Mouse (Mus musculus) hindbrain, embryonic 16.5 days (tissue): ENCODE results near the gene Adora1. TPM values are rescaled to one million over a fixed set of nuclear protein-coding genes. Genes with fewer than 3 reads are reported as not detected.
A peak's percentile ranks its signal among the peaks of the same experiment; 100 is the strongest.

Experiments
- ATAC-seq: fragments of 200-750 bp; cut with Nextera tagmentation; 2 replicates; pipeline ENCODE4 v1.8.0; 2017; ENCODE audit warnings: moderate TSS enrichment, moderate library complexity
- H3K27ac ChIP-seq: fragments of 300-500 bp; sonication (generic); 2 replicates; pipeline ENCODE4 v1.5.1; 2014; ENCODE audit warnings: low read depth, mild to moderate bottlenecking, control low read depth, low read length, moderate library complexity
- H3K27me3 ChIP-seq: fragments of 300-500 bp; sonication (generic); replicated peaks from 2 replicates; pipeline ENCODE4 v1.6.1; 2014; ENCODE audit warnings: low read length; ENCODE audit not compliant: control insufficient read depth, insufficient read depth
- H3K36me3 ChIP-seq: fragments of 300-500 bp; sonication (generic); 2 replicates; pipeline ENCODE4 v1.6.1; 2014; ENCODE audit warnings: mild to moderate bottlenecking, low read length, moderate library complexity, mixed read lengths; ENCODE audit not compliant: control insufficient read depth, insufficient read depth
- H3K4me1 ChIP-seq: fragments of 300-500 bp; sonication (generic); 2 replicates; pipeline ENCODE4 v1.6.1; 2014; ENCODE audit warnings: low read depth, low read length; ENCODE audit not compliant: control insufficient read depth, insufficient read depth
- H3K4me2 ChIP-seq: fragments of 300-500 bp; sonication (generic); 2 replicates; pipeline ENCODE4 v1.6.1; 2014; ENCODE audit warnings: mild to moderate bottlenecking, low read length, control low read depth, moderate library complexity
- H3K4me3 ChIP-seq: fragments of 300-500 bp; sonication (generic); 2 replicates; pipeline ENCODE4 v1.5.1; 2014; ENCODE audit warnings: mild to moderate bottlenecking, low read length, control low read depth, moderate library complexity
- H3K9ac ChIP-seq: fragments of 300-500 bp; sonication (generic); 2 replicates; pipeline ENCODE4 v1.6.1; 2014; ENCODE audit warnings: low read depth, mild to moderate bottlenecking, control low read depth, low read length, moderate library complexity
- H3K9me3 ChIP-seq: fragments of 300-500 bp; sonication (generic); 2 replicates; pipeline ENCODE4 v1.6.1; 2014; ENCODE audit warnings: mild to moderate bottlenecking, low read length, moderate library complexity; ENCODE audit not compliant: control insufficient read depth
- WGBS: fragments of 180-500 bp; shearing (Covaris S2); extraction: QIAGEN DNeasy Blood & Tissue Kit; methylation state at CpG from one replicate; pipeline ENCODE4 v1.1.7; 2014; 5-methylcytosine and 5-hydroxymethylcytosine counted together
- polyA plus RNA-seq: library from polyadenylated mRNA; unstranded; fragments of >200 nt; fragmentation: Nextera tagmentation; extraction: Ambion mirVana; gene quantifications from 2 replicates; pipeline ENCODE4 v1.2.1, GENCODE M21; 2015

Gene Adora1
- polyA plus RNA-seq, 1 experiment from 2014 or later: 35.9 TPM

DNA sequence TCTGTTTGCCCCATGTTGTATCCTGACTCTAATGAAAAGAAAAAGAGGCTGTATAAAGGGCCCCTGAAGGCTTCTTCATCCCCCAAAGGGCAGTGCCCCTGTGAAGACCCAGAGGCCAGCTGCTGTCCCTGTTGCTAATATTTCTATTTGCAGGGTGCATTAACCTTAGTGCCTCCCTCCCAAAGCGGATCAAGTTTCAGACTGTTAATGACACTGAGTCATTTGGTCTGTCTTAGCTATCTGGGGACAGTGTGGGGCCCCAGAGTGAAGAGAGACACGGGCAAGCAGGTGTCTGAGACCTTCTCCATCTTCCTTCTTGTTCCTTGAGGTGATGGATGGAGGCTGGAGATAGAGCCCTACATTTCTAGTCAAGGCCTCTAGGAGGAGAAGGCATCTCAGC, 40.1 kb downstream of the Adora1 start:
- Histone ChIP-seq H3K36me3 (no peaks in the 10 kb centered on the region), H3K27me3 (no peaks in the 10 kb centered on the region), H3K4me2 (no peak overlapping the region), H3K4me1 (no peaks in the 10 kb centered on the region), H3K27ac (no peak overlapping the region), H3K9me3 (no peaks in the 10 kb centered on the region), H3K9ac (no peak overlapping the region), H3K4me3 (no peak overlapping the region)
- 78% methylated on average over 2 of the region's 2 CpGs for WGBS
- no peak for ATAC-seq

DNA sequence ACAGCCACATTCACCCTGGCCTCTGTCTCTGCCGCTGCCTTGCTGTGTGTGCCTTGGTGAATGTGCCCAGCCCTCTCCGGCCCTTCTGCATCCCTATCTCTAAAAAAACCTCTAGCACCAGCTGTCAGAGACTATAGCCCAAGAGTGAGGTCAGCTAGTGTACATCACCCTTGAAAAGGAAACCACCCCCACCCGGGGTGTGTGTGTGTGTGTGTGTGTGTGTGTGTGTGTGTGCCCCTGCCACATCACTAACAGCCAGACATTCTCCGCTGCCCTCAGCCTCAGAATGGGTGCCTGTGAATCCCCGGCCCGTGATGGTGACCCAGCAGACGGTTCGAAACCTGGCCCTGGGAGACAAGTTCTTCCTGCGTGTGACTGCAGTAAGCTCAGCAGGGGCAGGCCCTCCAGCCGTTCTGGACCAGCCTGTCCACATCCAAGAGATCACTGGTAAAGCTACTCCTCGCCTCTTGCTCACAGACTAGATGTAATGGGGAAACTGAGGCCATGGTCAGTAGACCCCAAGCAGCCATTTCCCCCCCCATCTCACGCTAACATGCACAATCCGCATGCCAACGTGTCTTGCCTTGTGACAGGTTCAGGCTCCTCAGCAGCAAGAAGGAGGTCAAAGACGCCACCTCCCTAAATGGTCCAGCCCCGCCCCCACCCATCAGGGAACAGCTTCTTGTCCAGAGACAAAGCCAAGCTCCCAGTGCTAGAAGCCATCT, 40.8 kb downstream of the Adora1 start:
- 75% methylated on average over 16 of the region's 16 CpGs for WGBS
- no peak overlapping the region for H3K9ac ChIP-seq
- no peaks in the 10 kb centered on the region for H3K36me3 ChIP-seq
- no peaks in the 10 kb centered on the region for H3K4me1 ChIP-seq
- no peaks in the 10 kb centered on the region for H3K9me3 ChIP-seq
- no peak overlapping the region for H3K4me2 ChIP-seq
- no peak for ATAC-seq
- H3K27me3 ChIP-seq: no peaks in the 10 kb centered on the region
- H3K27ac ChIP-seq: no peak overlapping the region
- no peak overlapping the region for H3K4me3 ChIP-seq

DNA sequence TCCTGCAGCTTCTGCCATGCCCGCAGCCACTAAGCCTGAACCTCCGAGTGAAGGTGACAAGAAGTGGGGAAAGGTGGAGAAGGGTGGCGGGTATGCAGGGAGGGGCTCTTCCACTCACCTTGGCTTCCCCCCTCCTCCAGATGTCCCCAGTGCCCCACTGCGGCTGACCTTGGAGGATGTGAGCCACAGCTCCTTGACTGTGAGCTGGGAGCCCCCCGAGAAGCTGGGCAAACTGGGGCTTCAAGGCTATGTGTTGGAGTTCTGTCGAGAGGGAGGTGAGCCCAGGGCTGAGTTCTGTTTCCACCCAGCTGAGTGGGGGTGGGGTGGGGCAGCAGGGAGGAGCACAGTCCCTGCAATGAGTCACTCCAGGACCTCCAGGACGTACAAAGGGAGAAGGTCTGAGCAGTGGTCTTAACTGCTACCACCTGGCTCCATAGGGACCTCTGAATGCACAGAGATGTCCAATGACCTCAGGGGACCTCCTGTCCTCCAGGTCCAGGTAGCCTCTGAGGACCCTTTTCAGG, 41.5 kb downstream of the Adora1 start:
- Histone ChIP-seq H3K36me3 (no peaks in the 10 kb centered on the region), H3K4me2 (no peak overlapping the region), H3K9ac (no peak overlapping the region), H3K4me1 (peaks cover 6% of the 10 kb centered on the region), H3K27ac (no peak overlapping the region), H3K27me3 (no peaks in the 10 kb centered on the region), H3K4me3 (no peak overlapping the region), H3K9me3 (no peaks in the 10 kb centered on the region)
- WGBS: 73% methylated on average over 6 of the region's 7 CpGs
- no peak for ATAC-seq

DNA sequence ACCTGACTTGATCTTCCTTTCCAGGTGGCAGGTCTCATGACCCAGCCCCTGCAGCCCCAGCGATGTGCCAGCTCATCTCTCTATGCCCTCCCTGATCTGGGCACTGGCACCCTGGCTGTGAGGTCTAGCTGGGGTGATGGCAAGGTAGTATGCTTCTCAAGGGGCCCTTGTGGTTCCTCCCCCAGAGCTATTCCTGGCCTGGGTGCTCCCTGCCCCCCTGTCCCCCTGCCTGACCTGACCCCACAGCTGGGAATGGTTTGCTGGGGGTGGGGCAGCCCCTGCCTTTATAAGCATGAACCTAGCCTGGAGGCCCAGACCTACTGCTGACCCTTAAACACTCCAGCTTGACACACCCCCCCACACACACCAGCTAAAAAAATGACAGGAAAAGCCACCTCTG, 42.1 kb downstream of the Adora1 start, which contains the start of gene Mybph:
Gene Mybph, plus strand, starts transcription at position 323 of the 400 bp plus-strand sequence.
- 83% methylated on average over 1 of the region's 1 CpGs for WGBS
- H3K9ac ChIP-seq: no peak within 1 kb of the TSS
- no peaks in the 10 kb centered on the region for H3K9me3 ChIP-seq
- no peaks in the 10 kb centered on the region for H3K27me3 ChIP-seq
- ATAC-seq: no peak
- no peak within 1 kb of the TSS for H3K27ac ChIP-seq
- no peaks in the 10 kb centered on the region for H3K36me3 ChIP-seq
- H3K4me3 ChIP-seq: no peak within 1 kb of the TSS
- H3K4me1 ChIP-seq: peaks cover 8% of the 10 kb centered on the region
- H3K4me2 ChIP-seq: no peak within 1 kb of the TSS

DNA sequence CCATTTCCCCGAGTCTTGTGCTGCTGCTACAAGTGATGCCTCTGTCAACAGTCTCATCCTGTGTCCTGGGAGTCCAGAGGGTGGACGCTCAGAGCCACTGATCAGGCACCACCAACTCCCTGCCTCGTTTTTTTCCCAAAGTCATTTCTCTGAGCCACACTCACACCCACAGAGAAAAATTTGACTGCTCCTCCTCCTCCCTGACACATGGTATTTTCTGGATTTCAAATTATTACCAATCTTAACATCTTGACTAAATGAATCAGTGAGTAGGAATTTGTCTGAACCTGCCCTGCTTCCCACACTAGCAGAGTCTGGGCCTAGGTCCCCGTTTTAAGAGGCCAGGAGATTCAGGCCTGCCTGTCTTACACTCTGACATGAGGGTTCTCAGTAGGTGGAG, 43.2 kb downstream of the Adora1 start:
- peaks cover 8% of the 10 kb centered on the region for H3K4me1 ChIP-seq
- no peak overlapping the region for H3K9ac ChIP-seq
- no peaks in the 10 kb centered on the region for H3K36me3 ChIP-seq
- H3K27ac ChIP-seq: no peak overlapping the region
- no peaks in the 10 kb centered on the region for H3K9me3 ChIP-seq
- no peaks in the 10 kb centered on the region for H3K27me3 ChIP-seq
- no peak overlapping the region for H3K4me3 ChIP-seq
- ATAC-seq: no peak
- H3K4me2 ChIP-seq: no peak overlapping the region
- 67% methylated on average over 4 of the region's 4 CpGs for WGBS

DNA sequence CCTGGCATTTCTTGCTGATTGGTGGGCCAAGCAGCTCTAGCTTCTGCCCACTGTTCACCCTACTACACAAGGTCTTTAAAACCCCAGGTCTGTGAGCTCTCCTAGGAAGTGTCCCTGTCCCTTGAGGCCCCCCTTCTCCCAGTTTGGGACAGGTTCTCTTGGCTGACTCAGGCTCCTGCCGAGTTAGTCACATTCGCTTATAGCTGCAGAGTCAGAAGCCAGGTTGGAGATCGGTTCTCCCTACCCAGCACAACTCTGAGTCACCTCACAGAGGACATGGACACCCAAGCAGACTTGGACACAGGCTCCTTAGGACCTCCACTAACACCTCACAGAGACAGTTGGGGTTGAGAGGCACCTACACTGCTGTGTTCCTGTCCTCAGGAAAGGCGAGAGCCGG, 44.0 kb downstream of the Adora1 start:
- no peaks in the 10 kb centered on the region for H3K27me3 ChIP-seq
- H3K27ac ChIP-seq: no peak overlapping the region
- no peak for ATAC-seq
- no peak overlapping the region for H3K9ac ChIP-seq
- H3K4me3 ChIP-seq: no peak overlapping the region
- no peaks in the 10 kb centered on the region for H3K36me3 ChIP-seq
- peaks cover 8% of the 10 kb centered on the region for H3K4me1 ChIP-seq
- 88% methylated on average over 5 of the region's 5 CpGs for WGBS
- no peak overlapping the region for H3K4me2 ChIP-seq
- no peaks in the 10 kb centered on the region for H3K9me3 ChIP-seq

DNA sequence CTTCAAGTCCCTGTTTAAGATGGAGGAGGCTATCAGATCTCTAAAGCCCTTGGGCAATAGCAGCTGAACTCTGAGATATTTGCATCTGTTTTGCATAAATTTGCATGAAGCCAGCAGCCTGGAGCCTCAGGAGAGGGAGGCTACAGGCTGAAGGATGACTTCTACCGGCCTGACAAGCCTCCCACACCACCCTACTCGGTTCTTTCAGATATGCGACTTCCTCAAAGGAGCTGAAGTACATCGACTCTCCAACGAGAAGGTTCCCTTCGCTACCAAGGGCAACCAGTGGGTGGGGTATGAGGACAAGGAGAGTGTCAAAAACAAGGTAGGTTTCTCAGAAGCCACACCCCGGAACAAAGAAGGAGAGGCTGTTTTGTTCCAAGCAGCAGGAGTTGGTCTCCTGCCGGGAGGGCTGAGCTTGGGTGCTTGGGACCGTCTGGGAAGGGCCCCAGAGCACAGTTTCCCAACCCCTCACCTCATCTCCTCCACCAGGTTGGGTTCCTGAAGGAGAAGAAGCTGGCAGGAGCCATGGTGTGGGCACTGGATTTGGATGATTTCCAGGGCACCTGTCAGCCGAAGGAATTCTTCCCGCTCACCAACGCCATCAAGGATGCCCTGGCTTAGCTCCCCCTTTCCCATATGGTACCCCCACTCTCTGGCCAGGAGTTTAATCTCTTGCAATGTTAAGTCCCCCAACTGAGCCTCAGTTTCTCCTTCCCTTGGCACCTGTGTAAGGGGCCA, 46.1 kb downstream of the Adora1 start:
- H3K27ac ChIP-seq: no peak overlapping the region

DNA sequence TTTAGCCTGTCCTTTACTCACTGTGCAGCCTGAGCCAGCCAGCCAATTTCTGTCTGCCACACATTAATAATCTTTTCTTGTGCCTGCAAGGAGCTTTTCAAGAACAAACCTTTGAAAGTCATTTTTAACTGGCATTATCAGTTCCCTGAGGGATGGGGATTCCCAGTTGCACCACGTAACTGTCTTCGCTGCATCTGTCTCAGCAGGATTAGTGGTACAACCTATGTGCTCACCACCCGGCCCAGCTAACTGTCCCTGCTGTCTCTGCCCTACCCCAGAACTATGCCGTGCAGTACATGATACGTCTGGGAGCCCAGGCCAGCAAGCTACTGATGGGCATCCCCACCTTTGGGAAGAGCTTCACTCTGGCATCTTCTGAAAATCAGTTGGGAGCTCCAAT, 47.0 kb downstream of the Adora1 start:
- H3K27ac ChIP-seq: peak overlapping the region; percentile 3; the same call in 1 of the 2 replicates
- WGBS: 63% methylated on average over 5 of the region's 5 CpGs
- no peak overlapping the region for H3K9ac ChIP-seq
- H3K9me3 ChIP-seq: no peaks in the 10 kb centered on the region
- H3K4me3 ChIP-seq: no peak overlapping the region
- no peaks in the 10 kb centered on the region for H3K27me3 ChIP-seq
- ATAC-seq: peak; percentile 53; the same call in 1 of the 2 replicates
- no peak overlapping the region for H3K4me2 ChIP-seq
- H3K4me1 ChIP-seq: peaks cover 8% of the 10 kb centered on the region
- no peaks in the 10 kb centered on the region for H3K36me3 ChIP-seq

More for the DNA sequence above, 46.1 kb downstream of the Adora1 start:
- no peaks in the 10 kb centered on the region for H3K9me3 ChIP-seq
- no peaks in the 10 kb centered on the region for H3K36me3 ChIP-seq
- H3K27me3 ChIP-seq: no peaks in the 10 kb centered on the region
- no peak overlapping the region for H3K9ac ChIP-seq
- no peak overlapping the region for H3K4me3 ChIP-seq
- WGBS: 20% methylated on average over 12 of the region's 12 CpGs
- H3K4me2 ChIP-seq: no peak overlapping the region
- peak; percentile 49; the same call in 1 of the 2 replicates for ATAC-seq
- H3K4me1 ChIP-seq: peaks cover 8% of the 10 kb centered on the region

DNA sequence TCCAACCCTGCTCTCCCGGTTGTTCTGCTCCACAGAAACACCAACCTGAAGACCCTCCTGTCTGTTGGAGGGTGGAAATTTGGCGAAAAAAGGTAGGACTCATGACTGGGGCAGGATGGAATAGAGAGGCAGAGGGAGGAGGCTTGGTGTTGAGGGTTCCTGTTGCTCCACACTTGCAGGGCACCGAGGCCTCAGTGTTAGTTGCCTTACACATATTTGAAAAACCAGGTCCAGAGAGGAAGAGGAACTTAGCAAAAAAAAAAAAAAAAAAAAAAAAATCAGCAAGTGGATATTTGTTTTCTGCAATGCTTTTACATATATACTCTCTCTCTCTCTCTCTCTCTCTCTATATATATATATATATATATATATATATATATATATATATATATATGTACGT, 51.1 kb downstream of the Adora1 start:
- Histone ChIP-seq H3K36me3 (no peaks in the 10 kb centered on the region), H3K9ac (no peak overlapping the region), H3K4me2 (no peak overlapping the region), H3K27me3 (no peaks in the 10 kb centered on the region), H3K27ac (no peak overlapping the region), H3K4me1 (peaks cover 6% of the 10 kb centered on the region), H3K9me3 (no peaks in the 10 kb centered on the region), H3K4me3 (no peak overlapping the region)
- ATAC-seq: no peak
- 94% methylated on average over 4 of the region's 4 CpGs for WGBS
